Mouse (Mus musculus) frontal cortex, adult (tissue): ENCODE data around the gene Pip5k1b.

ENCODE experiments used
- ATAC-seq: cut with Nextera tagmentation; 2 replicates; pipeline ENCODE4 v1.9.2; 2017; ENCODE audit warnings: mild to moderate bottlenecking, moderate library complexity, mixed read lengths; ENCODE audit not compliant: low TSS enrichment

The Pip5k1b gene

GRCm38 (mm10) chr19:24307271-24308221 lies 248.1 kb downstream of the Pip5k1b start:
- peak; percentile 13; the same call in 1 of the 2 replicates for ATAC-seq

GRCm38 (mm10) chr19:24306351-24306750 lies 249.3 kb downstream of the Pip5k1b start:
- ATAC-seq, result no peak

GRCm38 (mm10) chr19:24302198-24302597 lies 253.5 kb downstream of the Pip5k1b start:
- no peak for ATAC-seq

GRCm38 (mm10) chr19:24301768-24302148 lies 253.9 kb downstream of the Pip5k1b start:
- ATAC-seq, result no peak

GRCm38 (mm10) chr19:24300994-24301767 lies 254.5 kb downstream of the Pip5k1b start:
- peak; percentile 88 for ATAC-seq

GRCm38 (mm10) chr19:24293537-24293936 lies 262.1 kb downstream of the Pip5k1b start:
- ATAC-seq, result no peak

- ATAC-seq, result no peak
Observed at GRCm38 (mm10) chr19:24284187-24284586, 271.5 kb downstream of the Pip5k1b start.

- no peak for ATAC-seq
Observed at GRCm38 (mm10) chr19:24281288-24281980, 274.2 kb downstream of the Pip5k1b start.

- ATAC-seq, result peak; percentile 95
Observed at GRCm38 (mm10) chr19:24280601-24281228, 275.0 kb downstream of the Pip5k1b start, which contains the start of gene Fxn. Gene Fxn (minus strand): TSS chr19:24280605.

- ATAC-seq, result peak; percentile 86
Observed at GRCm38 (mm10) chr19:24279706-24280600, 275.7 kb downstream of the Pip5k1b start.

GRCm38 (mm10) chr19:24278859-24279258 lies 276.8 kb downstream of the Pip5k1b start:
- ATAC-seq, result no peak

- no peak for ATAC-seq
Observed at GRCm38 (mm10) chr19:24274281-24274680, 281.4 kb downstream of the Pip5k1b start.

GRCm38 (mm10) chr19:24271746-24272426 lies 283.8 kb downstream of the Pip5k1b start:
- peak; percentile 94 for ATAC-seq

- ATAC-seq, result peak; percentile 74
Observed at GRCm38 (mm10) chr19:24271326-24271725, 284.3 kb downstream of the Pip5k1b start.

GRCm38 (mm10) chr19:24268531-24268930 lies 287.1 kb downstream of the Pip5k1b start:
- ATAC-seq, result peak; percentile 45

- no peak for ATAC-seq
Observed at GRCm38 (mm10) chr19:24266046-24266830, 289.4 kb downstream of the Pip5k1b start.

GRCm38 (mm10) chr19:24264991-24265390 lies 290.7 kb downstream of the Pip5k1b start:
- ATAC-seq, result peak; percentile 86

GRCm38 (mm10) chr19:24262736-24263135 lies 292.9 kb downstream of the Pip5k1b start:
- no peak for ATAC-seq
